Comparison of ENCODE assay signal across 8 mouse cellular contexts in genomic region chr16:3884201-3885064, GRCm38 (mm10). TPM values are rescaled to one million over a fixed set of nuclear protein-coding genes. Genes with fewer than 3 reads are reported as not detected.
DNase-seq lines count a peak whose midpoint lies in the region; ATAC-seq lines count a peak whose summit lies in the region.

Gene Zfp597, minus strand, starts transcription at chr16:3884561.
Gene Gm20695, plus strand, starts transcription at chr16:3884648.

- peak within 1 kb of the TSS; percentile 90 for H3K9ac ChIP-seq in heart, embryonic 16.5 days (ENCODE audit: low read length)
- H3K9ac ChIP-seq in liver, embryonic 15.5 days = peak within 1 kb of the TSS; percentile 96
- peak within 1 kb of the TSS; percentile 87 for H3K9ac ChIP-seq in neural tube, embryonic 12.5 days

- peaks cover 16% of the 10 kb centered on the region for H3K36me3 ChIP-seq in forebrain, embryonic 10.5 days (replicated peaks)
- H3K36me3 ChIP-seq in heart, embryonic 16.5 days (ENCODE audit: control insufficient read depth, insufficient read depth) = peaks cover 1% of the 10 kb centered on the region; the same call in 1 of the 2 replicates
- peaks cover 11% of the 10 kb centered on the region; the same call in 1 of the 2 replicates for H3K36me3 ChIP-seq in liver, embryonic 15.5 days (replicated peaks)
- H3K36me3 ChIP-seq in neural tube, embryonic 12.5 days = peaks cover 1% of the 10 kb centered on the region; the same call in 1 of the 2 replicates

- no peaks in the 10 kb centered on the region for H3K9me3 ChIP-seq in forebrain, embryonic 10.5 days
- H3K9me3 ChIP-seq in heart, embryonic 16.5 days (replicated peaks; ENCODE audit: control insufficient read depth, low read length) = no peaks in the 10 kb centered on the region
- H3K9me3 ChIP-seq in liver, embryonic 15.5 days (replicated peaks) = no peaks in the 10 kb centered on the region
- H3K9me3 ChIP-seq in neural tube, embryonic 12.5 days = no peaks in the 10 kb centered on the region

- peak within 1 kb of the TSS; percentile 94 for H3K27ac ChIP-seq in forebrain, embryonic 10.5 days
- peak within 1 kb of the TSS; percentile 93 for H3K27ac ChIP-seq in heart, embryonic 16.5 days (ENCODE audit: low read length)
- peak within 1 kb of the TSS; percentile 88 for H3K27ac ChIP-seq in liver, embryonic 15.5 days (replicated peaks)
- peak within 1 kb of the TSS; percentile 75 for H3K27ac ChIP-seq in neural tube, embryonic 12.5 days

- peaks cover 14% of the 10 kb centered on the region for H3K4me1 ChIP-seq in forebrain, embryonic 10.5 days
- peaks cover 12% of the 10 kb centered on the region for H3K4me1 ChIP-seq in heart, embryonic 16.5 days (ENCODE audit: control insufficient read depth, insufficient read depth, low read length)
- H3K4me1 ChIP-seq in liver, embryonic 15.5 days (replicated peaks) = peaks cover 27% of the 10 kb centered on the region
- H3K4me1 ChIP-seq in neural tube, embryonic 12.5 days = peaks cover 8% of the 10 kb centered on the region

- under 1% methylated on average over 83 of the region's 88 CpGs for WGBS in forebrain, embryonic 10.5 days
- WGBS in heart, embryonic 16.5 days = under 1% methylated on average over 88 of the region's 88 CpGs
- WGBS in liver, embryonic 15.5 days (ENCODE audit: insufficient replicate concordance) = under 1% methylated on average over 88 of the region's 88 CpGs
- WGBS in neural tube, embryonic 12.5 days = under 1% methylated on average over 88 of the region's 88 CpGs

- DNase-seq in c-Kit-negative CD71-positive TER-119-positive erythroid progenitor cells, embryonic 14.5 days (ENCODE audit: low read depth, low spot score) = peak; percentile 89
- DNase-seq in forebrain, embryonic 10.5 days (ENCODE audit: extremely low spot score, low spot score) = peak; percentile 93
- peak; percentile 95 to 97 for DNase-seq in kidney, postnatal 36 days
- DNase-seq in telencephalon, adult 2 months (ENCODE audit: low read depth, low spot score) = peak; percentile 92

- peak within 1 kb of the TSS; percentile 86 for H3K4me3 ChIP-seq in forebrain, embryonic 10.5 days
- H3K4me3 ChIP-seq in heart, embryonic 16.5 days (ENCODE audit: low read length) = peak within 1 kb of the TSS; percentile 76
- peak within 1 kb of the TSS; percentile 97 for H3K4me3 ChIP-seq in liver, embryonic 15.5 days (replicated peaks)
- H3K4me3 ChIP-seq in neural tube, embryonic 12.5 days = peak within 1 kb of the TSS; percentile 86

- no peaks in the 10 kb centered on the region for H3K27me3 ChIP-seq in forebrain, embryonic 10.5 days (ENCODE audit: poor library complexity, severe bottlenecking)
- no peaks in the 10 kb centered on the region for H3K27me3 ChIP-seq in heart, embryonic 16.5 days (ENCODE audit: control insufficient read depth, insufficient read depth, low read length)
- no peaks in the 10 kb centered on the region for H3K27me3 ChIP-seq in liver, embryonic 15.5 days
- H3K27me3 ChIP-seq in neural tube, embryonic 12.5 days (replicated peaks) = no peaks in the 10 kb centered on the region

- H3K4me2 ChIP-seq in heart, embryonic 16.5 days (ENCODE audit: low read depth, low read length) = peak within 1 kb of the TSS; percentile 86
- peak within 1 kb of the TSS; percentile 89 for H3K4me2 ChIP-seq in liver, embryonic 15.5 days
- H3K4me2 ChIP-seq in neural tube, embryonic 12.5 days (replicated peaks) = peak within 1 kb of the TSS; percentile 72

- ATAC-seq in CD4-positive, CD25-positive, alpha-beta regulatory T cell, adult 4 months = peak; percentile 96
- ATAC-seq in heart, embryonic 16.5 days (replicated peaks; ENCODE audit: extremely low read depth, insufficient read depth, low FRiP score) = peak; percentile 97
- peak; percentile 98 for ATAC-seq in liver, embryonic 15.5 days (ENCODE audit: insufficient read depth)
- ATAC-seq in neural tube, embryonic 12.5 days (ENCODE audit: low FRiP score, low read depth) = peak; percentile 99

RNA-seq across cellular contexts. Expression of gene Zfp597, which starts in this region (rescaled TPM):
- 10 to 100 TPM; 10.4 to 14.0 TPM for polyA plus RNA-seq in CD4-positive, CD25-positive, alpha-beta regulatory T cell, adult 4 months (2017; shearing (Covaris generic))
- polyA plus RNA-seq in forebrain, embryonic 10.5 days (2016; fragmentation: Nextera tagmentation; extraction: Ambion mirVana) = 5.4 and 6.5 TPM in 2 replicates
- polyA plus RNA-seq in heart, embryonic 16.5 days (2015; fragmentation: Nextera tagmentation; extraction: Ambion mirVana) = 6.1 TPM in 2 replicates
- polyA plus RNA-seq in liver, embryonic 15.5 days (2015; fragmentation: Nextera tagmentation; extraction: Ambion mirVana) = 2.1 and 2.2 TPM in 2 replicates
- 9.5 and 10.1 TPM in 2 replicates for polyA plus RNA-seq in neural tube, embryonic 12.5 days (2016; fragmentation: Nextera tagmentation; extraction: Ambion mirVana)

RNA-seq across cellular contexts. Expression of gene Gm20695, which starts in this region (rescaled TPM):
- 1 to 10 TPM; 1.3 to 6.8 TPM for polyA plus RNA-seq in CD4-positive, CD25-positive, alpha-beta regulatory T cell, adult 4 months (2017; shearing (Covaris generic))
- polyA plus RNA-seq in forebrain, embryonic 10.5 days (2016; fragmentation: Nextera tagmentation; extraction: Ambion mirVana) = 2.5 and 3.9 TPM in 2 replicates
- 0.26 and 0.31 TPM in 2 replicates for polyA plus RNA-seq in heart, embryonic 16.5 days (2015; fragmentation: Nextera tagmentation; extraction: Ambion mirVana)
- polyA plus RNA-seq in liver, embryonic 15.5 days (2015; fragmentation: Nextera tagmentation; extraction: Ambion mirVana) = 0.43 and 0.46 TPM in 2 replicates
- polyA plus RNA-seq in neural tube, embryonic 12.5 days (2016; fragmentation: Nextera tagmentation; extraction: Ambion mirVana) = 3.7 and 4.4 TPM in 2 replicates

Comparison
In these comparisons a context has a peak if more than half of its experiments do, and no peak if none do; other contexts are left out.
1. Peak in every context shown above with its lines: DNase-seq, ATAC-seq, H3K4me3 ChIP-seq and H3K27ac ChIP-seq.